Mouse (Mus musculus) thymus, postnatal 36 days (tissue): ENCODE results near the gene Mitd1.

ENCODE experiments used
- DNase-seq, 2 experiments: peaks; one replicate each; pipeline ENCODE4 v3.0.0; 2022; ENCODE audit warnings: mixed read lengths in 2 of 2

Mitd1 gene

DNA sequence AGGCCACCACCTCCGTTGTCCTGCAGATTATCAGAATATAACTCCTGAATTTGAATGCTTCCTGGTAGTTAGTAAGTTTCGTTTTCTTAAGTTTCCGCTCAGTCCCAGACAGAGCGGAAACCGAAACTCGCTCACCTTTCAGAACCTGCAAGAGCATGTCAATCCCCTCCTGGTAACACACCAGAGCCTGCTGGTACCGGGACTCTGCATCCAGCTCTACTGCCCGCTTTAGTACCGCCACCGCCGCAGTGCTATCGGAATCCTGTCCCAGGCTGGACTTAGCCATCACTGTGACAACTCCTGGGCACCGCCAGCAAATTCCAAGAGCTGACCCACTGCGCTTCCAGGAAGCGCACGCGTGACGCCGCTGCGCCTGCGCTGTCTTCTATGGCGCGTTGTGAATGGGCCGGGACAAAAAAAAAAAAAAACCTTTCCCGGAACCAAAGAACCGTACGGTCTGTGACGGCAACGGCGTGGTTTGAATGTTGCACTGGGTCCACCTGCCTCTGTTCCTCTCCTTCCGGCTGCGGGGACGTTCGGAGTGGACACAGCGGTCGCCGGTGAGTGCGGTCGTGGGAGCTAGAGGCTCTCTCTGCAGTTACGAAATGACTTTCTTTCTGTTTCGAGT lies at the start of gene Mitd1, which contains the start of gene Mrpl30:
Gene Mitd1 (minus strand): TSS at position 387 of the 628 bp plus-strand sequence.
Gene Mrpl30 (plus strand): TSS at position 453 of the 628 bp plus-strand sequence.
- DNase-seq, result peak; percentile 85 to 86

DNA sequence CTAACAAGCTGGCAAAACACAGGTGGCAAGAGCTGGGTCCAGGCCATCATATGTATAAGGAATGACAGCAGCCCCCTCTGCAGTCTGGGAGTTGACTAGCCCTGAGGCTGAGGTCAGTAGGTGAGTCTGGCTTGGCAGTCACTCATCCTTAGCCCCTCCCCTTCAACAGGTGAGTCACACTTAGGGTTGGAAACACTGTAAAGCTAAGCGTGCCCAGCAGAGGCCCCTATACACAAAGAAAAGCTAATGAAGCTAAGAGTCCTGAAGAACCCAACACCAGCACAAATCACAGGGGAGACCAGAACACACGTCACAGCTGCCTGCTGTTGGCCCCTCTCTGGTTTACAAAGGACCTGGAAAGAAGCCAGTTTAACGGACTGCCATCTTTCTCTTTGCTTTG lies 41.6 kb upstream of the Mitd1 start:
- DNase-seq, result no peak

DNA sequence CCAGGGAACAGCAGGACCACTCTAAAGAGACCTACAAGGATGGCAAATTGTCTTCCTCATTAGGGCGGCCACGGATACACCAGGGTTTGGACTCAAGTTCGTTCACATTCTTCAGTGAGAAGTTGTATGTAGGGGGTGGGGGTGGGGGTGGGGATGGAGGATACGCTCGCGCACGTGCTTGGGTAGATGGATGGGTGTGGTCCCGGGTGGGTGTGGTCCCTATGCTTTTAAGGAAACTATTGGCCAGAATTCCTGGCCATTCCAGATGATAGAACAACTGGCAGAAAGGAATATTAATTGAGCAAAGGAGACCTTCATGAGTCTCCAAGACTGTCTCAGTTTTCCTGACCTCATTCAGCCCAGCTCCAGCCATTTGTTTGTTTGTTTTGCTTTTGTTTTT lies 35.8 kb upstream of the Mitd1 start:
- no peak for DNase-seq

DNA sequence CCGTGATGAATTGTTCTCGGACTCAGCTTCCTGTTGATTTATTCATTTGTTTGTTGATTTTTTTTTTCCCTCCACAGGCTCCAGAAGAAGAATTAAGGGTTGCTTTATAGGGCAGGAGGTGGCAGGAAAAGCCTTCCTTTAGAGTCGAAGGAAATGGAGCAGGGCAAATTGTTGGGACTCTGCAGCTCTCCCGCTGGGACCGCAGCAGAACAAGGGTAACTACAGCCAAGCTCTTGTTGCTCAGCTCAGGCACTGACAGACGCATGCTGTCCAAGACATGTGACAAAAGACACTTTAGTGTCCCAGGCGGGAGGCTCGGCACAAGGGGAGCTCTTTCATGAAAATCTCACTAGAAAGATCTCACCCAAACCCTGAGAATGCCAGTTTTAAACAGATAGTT lies 32.3 kb upstream of the Mitd1 start:
- no peak for DNase-seq

DNA sequence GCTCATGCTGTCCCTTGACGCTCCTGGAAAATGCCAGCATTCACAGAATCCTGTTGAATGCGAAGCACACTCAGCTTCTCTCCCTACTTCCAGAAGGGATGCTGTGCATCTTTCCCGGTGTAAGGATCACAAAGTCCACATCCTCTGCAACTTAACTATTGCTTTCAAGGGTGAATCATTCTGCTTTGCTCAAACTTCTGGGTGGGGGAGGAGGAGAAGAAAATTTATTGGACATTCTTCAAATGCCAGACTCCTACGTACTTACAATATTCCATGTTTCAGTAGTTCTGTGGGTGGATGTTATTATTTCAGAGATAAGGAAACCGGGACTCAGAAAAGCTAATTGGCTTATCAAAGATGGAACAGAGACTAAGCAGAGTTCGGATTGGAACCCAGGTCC lies 27.9 kb upstream of the Mitd1 start:
- no peak for DNase-seq

DNA sequence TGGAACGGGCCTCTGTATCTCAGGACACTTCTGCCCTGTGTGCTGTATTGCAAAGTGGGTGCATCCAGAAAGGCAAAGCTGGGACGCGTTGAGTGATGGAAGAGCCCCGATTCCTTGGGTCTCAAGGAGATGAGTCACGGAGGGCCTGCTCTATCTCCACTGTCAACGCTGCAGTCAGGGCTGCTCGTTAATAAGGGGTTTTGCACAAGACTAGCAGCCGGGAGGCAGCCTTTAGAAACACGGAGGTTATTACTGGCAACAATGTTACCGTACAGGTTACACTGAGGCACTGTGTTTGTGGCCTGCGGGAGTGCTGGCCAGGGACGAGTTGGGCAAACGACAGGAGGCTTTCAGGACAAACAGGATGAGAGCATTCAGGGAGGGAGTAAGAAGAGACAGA lies 27.5 kb upstream of the Mitd1 start:
- DNase-seq, result no peak

DNA sequence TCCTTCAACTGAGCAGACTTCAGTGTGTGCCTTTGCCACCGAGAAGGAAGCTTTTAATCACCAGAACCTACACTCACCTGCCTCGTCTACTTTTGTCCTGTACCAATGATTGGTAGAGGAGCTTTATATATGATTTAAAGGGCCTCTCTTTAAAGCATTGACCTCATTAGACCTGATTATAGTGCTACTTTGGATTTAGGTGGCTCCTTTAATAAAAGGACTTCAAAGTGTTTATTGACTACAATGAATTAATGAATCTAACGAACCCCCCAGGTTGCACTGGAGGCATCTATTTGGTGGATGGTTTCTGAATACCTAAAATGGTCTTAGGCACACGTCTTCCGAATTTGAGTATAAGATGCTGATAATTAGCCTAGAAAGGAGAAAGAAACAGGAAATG lies 26.2 kb upstream of the Mitd1 start, which contains the start of gene Lyg2:
Gene Lyg2 (minus strand): TSS at position 101 of the 400 bp plus-strand sequence.
- DNase-seq, result no peak

DNA sequence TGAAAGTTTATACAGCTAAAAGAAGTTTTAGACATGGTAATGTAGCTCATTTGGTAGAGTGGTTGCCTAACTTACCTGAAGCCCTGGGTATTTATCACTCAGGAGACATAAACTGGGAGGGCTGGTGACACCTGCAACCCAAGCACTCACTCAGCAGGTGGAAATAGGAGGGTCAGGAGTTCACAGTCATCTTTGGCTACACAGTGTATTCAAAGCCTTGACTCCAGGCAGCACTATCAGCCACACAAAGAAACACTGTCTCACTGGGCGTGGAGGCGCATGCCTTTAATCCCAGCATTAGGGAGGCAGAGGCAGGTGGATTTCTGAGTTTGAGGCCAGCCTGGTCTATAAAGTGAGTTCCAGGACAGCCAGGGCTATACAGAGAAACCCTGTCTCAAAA lies 22.5 kb upstream of the Mitd1 start:
- DNase-seq, result no peak

DNA sequence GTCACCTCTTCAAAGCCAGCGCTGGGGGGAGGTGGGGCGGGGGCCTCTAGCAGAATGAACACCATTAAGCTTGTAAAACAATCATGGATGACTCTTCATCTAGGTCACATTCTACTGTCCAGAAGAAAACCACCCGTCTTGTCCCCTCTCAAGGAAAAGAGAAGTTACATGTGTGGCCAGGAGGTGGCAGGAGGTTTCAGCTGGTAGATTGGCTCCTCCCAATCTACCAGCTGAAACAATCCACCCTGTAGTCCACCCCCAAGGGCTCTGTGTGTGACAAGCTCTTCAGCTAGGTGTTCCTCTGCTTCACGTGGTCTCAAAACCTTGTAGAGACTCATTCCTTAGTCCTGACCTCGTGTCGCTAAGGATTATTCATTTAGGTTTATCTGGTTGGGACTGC lies 13.0 kb upstream of the Mitd1 start:
- DNase-seq, result no peak

DNA sequence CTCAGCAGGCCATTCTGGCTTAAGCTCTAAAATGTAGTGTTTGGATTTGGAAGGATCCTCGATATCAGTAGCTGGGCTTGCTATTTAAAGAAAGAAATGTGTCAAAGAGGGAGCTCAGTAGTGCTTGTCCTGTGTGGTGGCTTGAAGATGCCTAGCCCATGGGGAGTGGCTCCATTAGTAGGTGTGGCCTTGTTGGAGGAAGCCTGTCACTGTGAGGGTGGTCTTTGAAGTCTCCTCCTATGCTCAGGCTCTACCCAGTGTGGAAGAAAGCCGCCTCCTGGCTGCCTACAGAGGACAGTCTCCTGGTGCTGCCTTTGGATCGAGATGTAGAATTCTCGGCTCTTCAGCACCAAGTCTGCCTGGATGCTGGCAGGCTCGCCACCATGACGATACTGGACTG lies 10.1 kb upstream of the Mitd1 start:
- no peak for DNase-seq

DNA sequence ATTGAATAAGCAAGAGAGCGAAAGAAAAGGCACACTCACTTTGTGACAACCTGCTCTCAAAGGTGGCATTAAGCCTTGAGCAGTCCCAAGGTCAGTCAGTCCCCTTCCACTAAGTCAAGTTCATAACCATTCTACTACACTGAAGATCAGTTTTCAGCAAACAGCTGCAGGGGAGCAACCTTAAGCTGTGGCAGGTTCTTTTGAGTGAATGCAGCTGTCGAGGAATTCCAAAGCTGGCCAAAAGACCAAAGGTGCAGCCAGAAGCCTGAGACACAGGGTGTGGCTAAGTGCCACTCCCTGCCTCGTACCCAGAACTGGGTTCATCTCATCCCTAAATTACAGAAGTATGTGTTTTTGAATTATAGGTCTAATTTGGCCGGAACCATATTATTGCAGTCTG lies 9.6 kb upstream of the Mitd1 start:
- no peak for DNase-seq

DNA sequence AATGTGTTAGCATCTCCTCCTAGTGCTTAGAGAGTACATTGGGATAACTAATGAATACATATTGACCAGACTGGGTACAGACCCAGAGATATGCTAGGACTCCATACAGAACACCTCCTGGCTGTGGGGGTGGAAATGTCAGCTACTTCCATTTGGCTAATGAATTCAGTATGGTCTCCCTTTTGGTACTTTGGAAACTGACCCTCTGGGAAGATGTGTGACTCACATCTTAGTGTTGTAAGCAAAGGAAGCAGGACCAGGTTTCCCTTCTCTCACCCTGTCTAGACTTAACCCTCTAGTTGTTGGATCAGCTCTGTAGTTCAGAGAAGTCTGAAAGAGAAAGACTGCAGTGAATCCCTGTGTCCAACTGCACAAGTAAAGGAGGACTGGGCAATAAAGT lies 4.4 kb upstream of the Mitd1 start:
- DNase-seq, result no peak

DNA sequence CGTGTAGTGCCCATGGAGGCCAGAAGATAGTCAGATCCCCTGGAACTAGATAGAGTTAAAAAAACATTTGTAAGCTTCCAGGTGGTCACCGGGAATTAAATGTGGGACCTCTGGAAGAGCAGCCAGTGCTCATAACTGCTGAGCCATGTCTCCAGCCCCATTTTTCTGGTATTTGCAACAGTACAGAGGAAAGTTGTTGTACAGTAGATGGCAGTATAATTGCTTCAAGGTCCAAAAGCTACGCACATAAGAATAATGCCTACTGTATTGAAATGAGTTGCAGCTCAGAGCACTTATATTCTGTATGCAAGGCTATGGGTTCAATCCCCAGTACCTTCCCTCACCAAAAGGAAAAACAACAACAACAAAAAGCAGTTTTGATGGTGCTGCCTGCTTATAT lies 1.2 kb upstream of the Mitd1 start:
- DNase-seq, result no peak

DNA sequence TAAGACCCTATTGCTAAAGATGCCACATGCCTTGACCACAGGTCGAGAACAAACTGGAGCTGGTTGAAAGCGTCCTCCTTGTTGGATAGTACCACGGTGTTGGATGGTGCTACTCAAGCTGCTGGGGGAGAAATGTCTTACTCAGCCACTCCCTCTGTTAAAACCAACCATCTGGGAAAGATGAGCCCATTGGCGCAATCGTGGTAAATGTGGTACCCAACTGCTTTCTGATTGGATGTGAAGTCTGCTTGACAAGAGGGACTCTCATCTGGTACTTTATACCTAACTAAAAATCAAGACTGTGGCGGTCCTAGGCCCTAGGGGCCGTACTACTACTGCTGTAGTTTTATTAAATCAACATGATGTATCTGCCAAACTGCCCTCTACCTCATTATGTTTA lies 1.0 kb downstream of the Mitd1 start:
- DNase-seq, result no peak

DNA sequence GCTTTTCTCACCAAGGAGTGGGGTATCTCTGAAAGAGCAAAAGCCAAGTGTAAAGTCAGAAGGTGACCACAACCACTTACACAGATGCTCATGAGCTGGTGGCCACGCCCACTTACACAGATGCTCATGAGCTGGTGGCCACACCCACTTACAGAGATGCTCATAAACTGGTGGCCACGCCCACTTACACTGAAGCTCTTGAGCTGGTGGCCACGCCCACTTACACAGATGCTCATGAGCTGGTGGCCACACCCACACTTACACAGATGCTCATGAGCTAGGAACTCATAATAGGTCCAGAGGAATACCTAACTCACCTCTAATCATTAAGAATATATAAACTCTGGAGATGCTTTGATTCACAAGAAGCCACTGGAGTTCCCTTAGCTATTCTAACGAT lies 5.8 kb downstream of the Mitd1 start:
- no peak for DNase-seq

DNA sequence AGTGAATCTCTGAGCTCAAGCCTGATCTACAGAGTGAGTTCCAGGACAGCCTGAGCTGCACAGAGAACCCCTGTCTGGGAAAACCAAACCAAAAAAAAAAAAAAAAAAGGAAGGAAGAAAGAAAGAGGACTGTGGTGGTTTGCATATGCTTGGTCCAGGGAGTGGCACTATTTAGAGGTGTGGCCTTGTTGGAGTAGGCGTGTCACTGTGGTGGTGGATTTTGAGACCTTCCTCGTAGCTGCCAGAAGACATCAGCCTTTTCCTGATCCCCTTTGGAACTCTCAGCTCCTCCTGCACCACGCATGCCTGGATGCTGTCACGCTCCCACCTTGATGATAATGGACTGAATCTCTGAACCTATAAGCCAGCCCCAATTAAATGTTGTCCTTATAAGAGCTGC lies 6.8 kb downstream of the Mitd1 start:
- DNase-seq, result no peak

DNA sequence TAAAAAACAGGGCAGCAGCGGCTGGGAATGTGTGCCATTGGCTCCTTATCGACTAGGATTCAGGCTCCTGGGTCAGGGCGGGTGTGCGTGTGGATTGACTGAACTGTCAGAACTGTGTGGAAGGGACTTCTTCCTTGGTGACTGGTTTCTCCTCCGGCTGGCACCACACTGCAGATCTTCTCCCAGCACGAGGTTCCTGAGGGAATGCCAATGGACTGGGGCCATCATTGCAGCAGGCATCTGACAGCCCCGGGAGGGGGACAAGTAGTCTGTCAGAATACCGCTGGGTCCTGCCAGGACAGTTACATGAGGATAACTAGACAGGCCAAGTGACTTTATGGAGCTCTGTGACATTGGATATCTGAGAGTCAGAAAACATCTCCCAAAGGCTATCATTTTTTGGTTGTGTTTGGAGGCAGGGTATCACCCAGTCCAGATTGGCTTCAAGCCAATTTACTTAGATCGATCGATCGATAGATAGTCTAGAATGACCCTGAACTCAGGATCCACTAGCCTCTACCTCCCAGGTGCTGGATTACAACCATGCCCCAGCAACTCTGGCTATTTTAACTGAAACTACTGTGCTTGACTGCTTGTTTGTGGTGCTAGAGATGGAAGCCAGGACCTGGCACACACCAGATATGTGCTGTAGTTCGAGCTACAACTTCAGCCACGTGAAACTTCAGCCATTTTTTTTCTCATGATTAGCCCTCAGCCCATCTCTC lies 12.3 kb downstream of the Mitd1 start:
- DNase-seq, result no peak

DNA sequence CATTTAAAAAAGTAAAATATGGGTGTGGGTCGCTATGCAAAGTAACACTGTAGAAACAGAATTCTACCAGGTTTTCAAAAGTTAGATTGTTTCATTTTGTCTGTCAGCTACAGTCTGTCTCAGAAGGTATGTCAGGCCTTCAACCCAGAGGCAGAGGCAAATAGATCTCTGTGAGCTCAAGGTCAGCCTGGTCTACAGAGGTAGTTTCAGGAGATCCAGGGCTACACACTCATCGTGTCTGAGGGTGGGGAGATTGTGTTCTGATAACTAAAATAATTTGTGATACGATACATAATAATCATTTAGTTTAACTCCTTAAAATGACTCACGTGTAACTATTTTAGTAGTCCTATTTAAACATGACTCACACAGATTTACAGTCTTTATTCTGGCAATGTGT lies 17.1 kb downstream of the Mitd1 start:
- DNase-seq, result no peak

DNA sequence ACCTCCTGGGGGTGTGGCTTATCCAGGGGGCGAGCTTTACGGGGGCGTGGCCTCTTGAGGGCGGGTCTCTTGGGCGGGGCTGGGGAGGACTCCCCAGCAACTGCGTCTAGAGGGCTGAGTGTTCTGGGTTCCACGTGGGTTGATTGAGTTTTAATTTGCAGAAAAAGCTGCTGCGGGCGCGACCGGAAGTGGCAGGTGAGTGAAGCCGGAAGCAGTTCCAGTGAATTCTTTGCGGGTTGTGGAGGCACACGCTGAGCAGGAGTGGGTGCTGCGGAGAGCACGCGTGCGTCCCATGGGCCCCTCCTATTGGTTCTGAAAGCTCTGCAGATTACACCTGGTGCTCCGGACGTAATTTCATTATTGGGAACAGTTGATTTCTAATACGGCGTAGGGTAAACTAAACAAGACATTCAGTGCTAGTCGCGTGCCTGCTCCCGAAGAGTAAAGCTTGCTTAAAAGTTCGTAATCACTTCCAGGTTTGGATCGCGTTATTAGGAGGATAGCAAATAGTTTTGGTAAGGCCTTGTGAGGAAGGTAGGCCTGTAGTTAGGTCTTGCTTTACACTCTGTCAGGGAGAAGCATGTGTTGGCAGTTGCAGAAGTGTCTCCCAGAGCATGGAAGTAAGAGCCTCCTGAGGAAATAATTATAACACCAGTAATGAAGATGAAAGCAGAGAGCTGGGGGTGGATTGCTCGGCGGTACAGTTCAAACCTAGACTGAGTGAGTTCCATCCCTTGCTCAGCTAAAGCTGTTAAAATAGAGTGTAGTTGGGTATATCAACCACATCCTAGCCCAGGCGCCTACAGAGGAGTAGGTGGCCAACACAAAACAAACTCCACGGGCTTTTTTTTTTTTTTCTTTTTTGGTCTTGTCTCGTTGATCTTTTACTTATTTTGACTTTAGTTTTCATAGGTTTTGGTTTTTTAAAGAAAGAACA lies 17.8 kb downstream of the Mitd1 start:
- DNase-seq, result peak; percentile 82 to 84

DNA sequence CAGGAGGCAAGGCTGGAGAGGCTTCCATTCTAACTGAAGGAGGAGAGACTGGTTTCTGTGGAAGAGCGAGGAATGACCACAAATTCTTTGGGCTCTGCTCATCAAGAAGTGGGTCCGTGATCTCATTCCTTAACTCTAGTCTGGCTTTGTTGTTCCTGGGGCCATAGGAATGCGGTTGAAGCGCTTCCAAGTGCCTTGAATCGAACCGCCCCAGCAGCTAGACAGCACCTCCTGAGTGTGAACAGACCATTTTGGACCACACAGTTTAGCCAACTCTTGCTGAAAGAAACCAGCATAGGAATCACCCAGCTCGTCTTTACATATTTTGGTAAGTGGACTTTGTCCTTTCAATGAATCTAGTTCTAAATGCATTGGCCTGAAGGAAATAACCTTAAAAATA lies 18.5 kb downstream of the Mitd1 start, which contains the start of gene Lipt1:
Gene Lipt1 (plus strand): TSS at position 35 of the 400 bp plus-strand sequence.
- no peak for DNase-seq

DNA sequence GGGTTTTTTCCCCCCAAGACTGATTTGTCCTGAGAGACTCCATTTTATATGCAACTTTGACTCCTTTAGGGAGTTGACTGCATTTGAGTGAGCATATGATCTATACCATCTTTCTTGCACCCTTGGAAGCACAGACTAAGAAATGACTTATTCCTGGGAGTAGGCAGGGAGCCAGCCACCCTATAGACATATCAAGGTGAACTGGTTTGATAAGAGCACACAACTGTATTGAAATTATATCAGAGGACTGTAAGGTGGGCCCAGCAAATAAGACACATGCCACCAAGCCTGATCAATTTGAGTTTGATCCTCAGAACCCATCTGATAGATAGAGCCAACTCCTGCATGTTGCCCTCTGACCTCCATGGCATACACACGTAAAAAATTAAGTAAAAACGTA lies 20.8 kb downstream of the Mitd1 start:
- no peak for DNase-seq

DNA sequence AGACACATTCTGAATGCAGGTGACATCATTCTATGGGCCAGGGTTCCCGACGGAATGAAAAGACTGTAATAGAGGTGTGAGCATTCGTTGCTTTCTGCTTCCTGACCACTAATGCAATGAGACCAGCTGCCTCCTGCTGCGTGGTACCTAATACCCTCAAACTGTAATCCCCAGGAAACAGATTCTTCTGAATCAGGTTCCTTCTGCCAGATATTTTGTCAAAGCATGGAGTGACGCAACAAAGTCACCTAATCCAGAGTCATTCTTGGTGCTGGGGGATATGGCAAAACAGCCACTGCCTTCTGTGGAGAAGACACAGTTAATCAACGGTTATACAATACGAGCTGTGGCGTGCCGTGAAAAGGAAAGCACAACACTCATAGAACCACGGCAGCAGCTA lies 21.6 kb downstream of the Mitd1 start:
- DNase-seq, result no peak

DNA sequence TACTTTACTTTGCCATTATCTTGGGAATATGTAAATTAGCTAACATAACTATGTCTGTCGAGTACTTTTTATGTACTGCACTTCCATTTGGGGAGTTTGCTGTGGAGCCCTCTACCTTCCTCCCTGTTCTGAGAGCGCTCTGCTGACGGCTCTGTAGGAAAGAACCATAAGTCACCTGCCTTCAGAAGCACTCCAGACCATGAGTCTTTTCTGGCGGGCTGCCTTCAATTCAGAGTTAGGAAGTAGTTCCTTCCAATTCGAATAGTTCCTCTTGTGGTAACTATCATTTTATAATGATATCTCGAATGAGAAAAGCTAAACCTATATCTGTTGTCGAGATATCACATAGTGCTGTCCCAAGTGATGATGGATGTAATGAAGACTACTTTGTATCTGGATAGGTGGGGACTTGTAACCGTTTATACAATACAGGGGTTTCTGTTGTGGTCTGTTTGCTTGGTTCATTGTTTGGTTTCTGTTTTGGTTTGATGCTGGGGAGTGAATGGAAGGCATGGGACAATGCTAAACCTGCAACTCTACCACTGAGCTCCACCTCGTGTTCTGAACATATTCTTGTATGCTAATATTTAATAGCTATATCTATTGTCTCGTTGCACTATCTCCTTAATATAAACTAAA lies 22.4 kb downstream of the Mitd1 start:
- no peak for DNase-seq
